Comparison of ENCODE assay signal across 29 mouse cellular contexts in genomic region chr11:19560452-19560851, GRCm38 (mm10).
DNase-seq lines count a peak whose midpoint lies in the region; ATAC-seq and TF ChIP-seq lines count a peak whose summit lies in the region.
"Had no signal": no experiment of that assay in that cellular context is flagged by ENCODE, and none has a peak within 500 bp of the region (broad histone marks: within the 10 kb centered on the region; RNA-seq: fewer than 3 reads in every experiment).

No protein-coding gene starts in this region.

- H3K9me3 ChIP-seq in heart, embryonic 11.5 days (replicated peaks; ENCODE audit: control insufficient read depth, low read length), result no peaks in the 10 kb centered on the region
- no peaks in the 10 kb centered on the region for H3K9me3 ChIP-seq in midbrain, postnatal 0 days (ENCODE audit: low read length)
- H3K9me3 ChIP-seq in midbrain, embryonic 14.5 days (ENCODE audit: control insufficient read depth, low read length), result no peaks in the 10 kb centered on the region
- no peaks in the 10 kb centered on the region for H3K9me3 ChIP-seq in midbrain, embryonic 15.5 days
- no peaks in the 10 kb centered on the region for H3K9me3 ChIP-seq in lung, postnatal 0 days (ENCODE audit: low read length)
- H3K9me3 ChIP-seq: heart, embryonic 13.5 days; limb, embryonic 10.5 days; limb, embryonic 15.5 days; liver, embryonic 13.5 days; neural tube, embryonic 12.5 days had no signal

- no peak for TF ChIP-seq CTCF in midbrain, postnatal 0 days (IDR thresholded peaks at IDR 0.05)
- no peak for TF ChIP-seq CTCF in lung, postnatal 0 days (IDR thresholded peaks at IDR 0.05)

- no peak overlapping the region for H3K27ac ChIP-seq in heart, embryonic 11.5 days (ENCODE audit: low read depth, low read length)
- no peak overlapping the region for H3K27ac ChIP-seq in midbrain, postnatal 0 days (ENCODE audit: low read depth, low read length)
- H3K27ac ChIP-seq in midbrain, embryonic 14.5 days (replicated peaks; ENCODE audit: low read depth, low read length), result no peak overlapping the region
- no peak overlapping the region for H3K27ac ChIP-seq in midbrain, embryonic 15.5 days
- no peak overlapping the region for H3K27ac ChIP-seq in lung, postnatal 0 days (ENCODE audit: low read length)
- H3K27ac ChIP-seq: gastrocnemius, adult 2 months; heart, adult 2 months; heart, embryonic 13.5 days; limb, embryonic 10.5 days; limb, embryonic 15.5 days; liver, embryonic 13.5 days; neural tube, embryonic 12.5 days had no signal

- H3K4me1 ChIP-seq in heart, embryonic 11.5 days (ENCODE audit: control insufficient read depth, insufficient read depth, low read length), result no peaks in the 10 kb centered on the region
- H3K4me1 ChIP-seq in midbrain, postnatal 0 days (ENCODE audit: insufficient read depth, low read length), result no peaks in the 10 kb centered on the region; the same call in 1 of the 2 replicates
- 0 out of 2 replicates have a peak, but pooled peaks cover under 1% of the 10 kb centered on the region for H3K4me1 ChIP-seq in midbrain, embryonic 14.5 days (ENCODE audit: control insufficient read depth, insufficient read depth, low read length)
- peaks cover 2% of the 10 kb centered on the region; the same call in 1 of the 2 replicates for H3K4me1 ChIP-seq in midbrain, embryonic 15.5 days
- H3K4me1 ChIP-seq in lung, postnatal 0 days (ENCODE audit: insufficient read depth, low read depth, low read length), result no peaks in the 10 kb centered on the region
- H3K4me1 ChIP-seq: heart, embryonic 13.5 days; limb, embryonic 15.5 days; liver, embryonic 13.5 days had no signal

- ATAC-seq in heart, embryonic 11.5 days (replicated peaks; ENCODE audit: insufficient number of reproducible peaks, low FRiP score, low TSS enrichment), result no peak
- ATAC-seq in midbrain, postnatal 0 days (ENCODE audit: low FRiP score), result no peak
- no peak for ATAC-seq in midbrain, embryonic 14.5 days (ENCODE audit: low FRiP score, low TSS enrichment)
- no peak for ATAC-seq in midbrain, embryonic 15.5 days (replicated peaks)
- ATAC-seq in lung, postnatal 0 days, result no peak
- ATAC-seq: CD4-positive, CD25-positive, alpha-beta regulatory T cell, adult 4 months; forebrain, embryonic 16.5 days; inflammation-experienced regulatory T-cells, adult 6 months; midbrain, embryonic 16.5 days had no signal

- no peak overlapping the region for H3K4me2 ChIP-seq in heart, embryonic 11.5 days
- H3K4me2 ChIP-seq in midbrain, postnatal 0 days (ENCODE audit: low read depth, low read length, poor library complexity, severe bottlenecking), result no peak overlapping the region
- no peak overlapping the region for H3K4me2 ChIP-seq in midbrain, embryonic 14.5 days (ENCODE audit: low read length)
- no peak overlapping the region for H3K4me2 ChIP-seq in midbrain, embryonic 15.5 days
- H3K4me2 ChIP-seq in lung, postnatal 0 days (replicated peaks; ENCODE audit: low read depth, low read length), result no peak overlapping the region
- H3K4me2 ChIP-seq: heart, embryonic 13.5 days; limb, embryonic 15.5 days; liver, embryonic 13.5 days; neural tube, embryonic 12.5 days had no signal

- H3K9ac ChIP-seq in heart, embryonic 11.5 days (ENCODE audit: low read depth, low read length), result no peak overlapping the region
- H3K9ac ChIP-seq in midbrain, postnatal 0 days (replicated peaks; ENCODE audit: low read length, poor library complexity, severe bottlenecking), result no peak overlapping the region
- H3K9ac ChIP-seq in midbrain, embryonic 14.5 days (replicated peaks; ENCODE audit: low read length), result no peak overlapping the region
- no peak overlapping the region for H3K9ac ChIP-seq in midbrain, embryonic 15.5 days
- no peak overlapping the region for H3K9ac ChIP-seq in lung, postnatal 0 days (replicated peaks; ENCODE audit: low read depth)
- H3K9ac ChIP-seq: heart, embryonic 13.5 days; limb, embryonic 15.5 days; liver, embryonic 13.5 days; neural tube, embryonic 12.5 days had no signal

- H3K27me3 ChIP-seq in heart, embryonic 11.5 days (ENCODE audit: control insufficient read depth, insufficient read depth, low read length), result no peaks in the 10 kb centered on the region
- no peaks in the 10 kb centered on the region for H3K27me3 ChIP-seq in midbrain, postnatal 0 days (ENCODE audit: insufficient read depth, low read length)
- no peaks in the 10 kb centered on the region for H3K27me3 ChIP-seq in midbrain, embryonic 14.5 days (ENCODE audit: control insufficient read depth, insufficient read depth, low read length)
- no peaks in the 10 kb centered on the region for H3K27me3 ChIP-seq in midbrain, embryonic 15.5 days (replicated peaks)
- H3K27me3 ChIP-seq in lung, postnatal 0 days (replicated peaks; ENCODE audit: insufficient read depth, low read length), result no peaks in the 10 kb centered on the region
- H3K27me3 ChIP-seq: heart, embryonic 13.5 days; limb, embryonic 15.5 days; liver, embryonic 13.5 days; neural tube, embryonic 12.5 days had no signal

- H3K4me3 ChIP-seq in heart, embryonic 11.5 days (ENCODE audit: low read depth, low read length), result no peak overlapping the region
- no peak overlapping the region for H3K4me3 ChIP-seq in midbrain, postnatal 0 days (ENCODE audit: low read depth, low read length)
- H3K4me3 ChIP-seq in midbrain, embryonic 14.5 days (replicated peaks; ENCODE audit: low read depth, low read length), result no peak overlapping the region
- no peak overlapping the region for H3K4me3 ChIP-seq in midbrain, embryonic 15.5 days
- no peak overlapping the region for H3K4me3 ChIP-seq in lung, postnatal 0 days (ENCODE audit: low read depth, low read length)
- H3K4me3 ChIP-seq: erythroblast, embryonic 14.5 days; gastrocnemius, adult 2 months; heart, adult 2 months; heart, embryonic 13.5 days; limb, embryonic 10.5 days; limb, embryonic 15.5 days; liver, embryonic 13.5 days; myocyte; neural tube, embryonic 12.5 days had no signal

- no peak for TF ChIP-seq EP300 in lung, postnatal 0 days (IDR thresholded peaks at IDR 0.05)

- WGBS in heart, embryonic 11.5 days (ENCODE audit: insufficient replicate concordance), result 78% methylated on average over 7 of the region's 7 CpGs
- WGBS in midbrain, postnatal 0 days, result 76% methylated on average over 7 of the region's 7 CpGs
- WGBS in midbrain, embryonic 14.5 days, result 77% methylated on average over 7 of the region's 7 CpGs
- WGBS in midbrain, embryonic 15.5 days, result 73% methylated on average over 7 of the region's 7 CpGs
- 86% methylated on average over 7 of the region's 7 CpGs for WGBS in lung, postnatal 0 days

- DNase-seq in heart, adult 11 months, result peak; percentile 44
- DNase-seq in midbrain, postnatal 0 days (ENCODE audit: low spot score), result peak; percentile 53
- no peak for DNase-seq in midbrain, embryonic 14.5 days
- peak; percentile 5 to 6 for DNase-seq in cerebellum, postnatal 36 days
- DNase-seq in lung, postnatal 0 days (ENCODE audit: low spot score), result no peak
- DNase-seq: adrenal gland, postnatal 25 days; gastrocnemius, adult 2 months; gastrocnemius, postnatal 36 days; heart, adult 2 months; heart, postnatal 10 days; kidney, adult 11 months; kidney, postnatal 25 days; liver, embryonic 13.5 days; lung, adult 18-20 months; lung, postnatal 10 days; right cerebral cortex, postnatal 14 days; thymus, postnatal 4 days had no signal

- no peaks in the 10 kb centered on the region for H3K36me3 ChIP-seq in heart, embryonic 11.5 days (ENCODE audit: control insufficient read depth, insufficient read depth, low read length)
- no peaks in the 10 kb centered on the region for H3K36me3 ChIP-seq in midbrain, postnatal 0 days (ENCODE audit: insufficient read depth, low read length)
- H3K36me3 ChIP-seq in midbrain, embryonic 14.5 days (ENCODE audit: control insufficient read depth, insufficient read depth, low read length), result no peaks in the 10 kb centered on the region
- H3K36me3 ChIP-seq in midbrain, embryonic 15.5 days (replicated peaks), result no peaks in the 10 kb centered on the region
- no peaks in the 10 kb centered on the region for H3K36me3 ChIP-seq in lung, postnatal 0 days (ENCODE audit: insufficient read depth, low read length)
- H3K36me3 ChIP-seq: heart, embryonic 13.5 days; limb, embryonic 10.5 days; limb, embryonic 15.5 days; liver, embryonic 13.5 days; neural tube, embryonic 12.5 days had no signal

Comparison
In these comparisons a context has a peak if more than half of its experiments do, and no peak if none do; other contexts are left out.
1. DNase-seq: peak in heart, adult 11 months (single experiment), midbrain, postnatal 0 days (single experiment) and cerebellum, postnatal 36 days (2 of 2); none in midbrain, embryonic 14.5 days (single experiment) and lung, postnatal 0 days (single experiment).